Mouse (Mus musculus) liver, embryonic 11.5 days (tissue): ENCODE measurements around the gene Gjb4. TPM values are rescaled to one million over a fixed set of nuclear protein-coding genes. Genes with fewer than 3 reads are reported as not detected.
A peak's percentile ranks its signal among the peaks of the same experiment; 100 is the strongest.

Source experiments
- ATAC-seq: fragments of 200-750 bp; cut with Nextera tagmentation; replicated peaks from 2 replicates; pipeline ENCODE4 v1.8.0; 2017; ENCODE audit warnings: moderate number of reproducible peaks, mild to moderate bottlenecking, moderate TSS enrichment, moderate library complexity; ENCODE audit not compliant: low FRiP score
- DNase-seq: peaks from one replicate; pipeline ENCODE4 v3.0.0-alpha.2; 2017; ENCODE audit warnings: low spot score
- H3K27ac ChIP-seq: fragments of 300-500 bp; sonication (generic); 2 replicates; pipeline ENCODE4 v1.5.1; 2014; ENCODE audit warnings: mild to moderate bottlenecking, low read depth, low read length, control low read depth
- H3K27me3 ChIP-seq: fragments of 300-500 bp; sonication (generic); replicated peaks from 2 replicates; pipeline ENCODE4 v1.6.1; 2014; ENCODE audit warnings: low read length, mixed read lengths; ENCODE audit not compliant: control insufficient read depth, insufficient read depth
- H3K36me3 ChIP-seq: fragments of 300-500 bp; sonication (generic); 2 replicates; pipeline ENCODE4 v1.6.1; 2014; ENCODE audit warnings: mild to moderate bottlenecking, low read length, moderate library complexity, mixed read lengths; ENCODE audit not compliant: control insufficient read depth, insufficient read depth
- H3K4me1 ChIP-seq: fragments of 300-500 bp; sonication (generic); replicated peaks from 2 replicates; pipeline ENCODE4 v1.6.1; 2014; ENCODE audit warnings: low read length, mixed read lengths; ENCODE audit not compliant: control insufficient read depth, insufficient read depth
- H3K4me2 ChIP-seq: fragments of 300-500 bp; sonication (generic); 2 replicates; pipeline ENCODE4 v1.6.1; 2014; ENCODE audit warnings: mild to moderate bottlenecking, control low read depth, moderate library complexity
- H3K4me3 ChIP-seq: fragments of 300-500 bp; sonication (generic); 2 replicates; pipeline ENCODE4 v1.5.1; 2014; ENCODE audit warnings: low read depth, low read length, control low read depth
- H3K9ac ChIP-seq: fragments of 300-500 bp; sonication (generic); 2 replicates; pipeline ENCODE4 v1.6.1; 2014; ENCODE audit warnings: low read depth, low read length, control low read depth
- H3K9me3 ChIP-seq: fragments of 300-500 bp; sonication (generic); 2 replicates; pipeline ENCODE4 v1.6.1; 2016; ENCODE audit warnings: low read length, inconsistent platforms, mixed read lengths; ENCODE audit not compliant: control insufficient read depth
- WGBS: fragments of 180-500 bp; shearing (Covaris S2); extraction: QIAGEN DNeasy Blood & Tissue Kit; methylation state at CpG from one replicate; pipeline ENCODE4 v1.1.7; 2014; 5-methylcytosine and 5-hydroxymethylcytosine counted together
- polyA plus RNA-seq: library from polyadenylated mRNA; unstranded; fragments of >200 nt; fragmentation: Nextera tagmentation; extraction: Ambion mirVana; gene quantifications from 2 replicates; pipeline ENCODE4 v1.2.1, GENCODE M21; 2014

Gene Gjb4
- polyA plus RNA-seq, 1 experiment from 2014 or later, result not detected

GRCm38 (mm10) chr4:127334870-127335504 lies 18.9 kb downstream of the Gjb4 start:
- H3K4me2 ChIP-seq, result no peak overlapping the region
- no peaks in the 10 kb centered on the region for H3K36me3 ChIP-seq
- H3K9ac ChIP-seq, result no peak overlapping the region
- ATAC-seq, result no peak; the same call in 1 of the 2 replicates
- no peaks in the 10 kb centered on the region for H3K9me3 ChIP-seq
- peaks cover 27% of the 10 kb centered on the region for H3K27me3 ChIP-seq
- H3K27ac ChIP-seq, result no peak overlapping the region
- H3K4me1 ChIP-seq, result no peaks in the 10 kb centered on the region; the same call in 1 of the 2 replicates
- WGBS, result 31% methylated on average over 5 of the region's 5 CpGs
- no peak for DNase-seq
- no peak overlapping the region for H3K4me3 ChIP-seq

GRCm38 (mm10) chr4:127331171-127331570 lies 22.7 kb downstream of the Gjb4 start:
- peaks cover 57% of the 10 kb centered on the region for H3K27me3 ChIP-seq
- H3K27ac ChIP-seq, result no peak overlapping the region
- no peak overlapping the region for H3K4me3 ChIP-seq
- ATAC-seq, result no peak
- no peak overlapping the region for H3K4me2 ChIP-seq
- no peaks in the 10 kb centered on the region for H3K36me3 ChIP-seq
- 28% methylated on average over 13 of the region's 13 CpGs for WGBS
- H3K4me1 ChIP-seq, result no peaks in the 10 kb centered on the region; the same call in none of the 2 replicates
- H3K9me3 ChIP-seq, result no peaks in the 10 kb centered on the region
- no peak for DNase-seq
- no peak overlapping the region for H3K9ac ChIP-seq

GRCm38 (mm10) chr4:127330181-127331100 lies 23.4 kb downstream of the Gjb4 start, which contains the start of gene Gjb3:
Gene Gjb3, minus strand, starts transcription at chr4:127330844.
- Histone ChIP-seq H3K27ac (no peak within 1 kb of the TSS), H3K36me3 (no peaks in the 10 kb centered on the region), H3K27me3 (peaks cover 64% of the 10 kb centered on the region), H3K9me3 (no peaks in the 10 kb centered on the region), H3K4me2 (peak within 1 kb of the TSS; percentile 12), H3K4me1 (no peaks in the 10 kb centered on the region; the same call in none of the 2 replicates), H3K9ac (no peak within 1 kb of the TSS), H3K4me3 (peak within 1 kb of the TSS; percentile 10; the same call in 1 of the 2 replicates)
- ATAC-seq (no peak), DNase-seq (no peak)
- 3% methylated on average over 49 of the region's 49 CpGs for WGBS

- Histone ChIP-seq H3K9me3 (no peaks in the 10 kb centered on the region), H3K4me3 (no peak overlapping the region), H3K27me3 (peaks cover 67% of the 10 kb centered on the region), H3K27ac (no peak overlapping the region), H3K4me2 (peak overlapping the region; percentile 12), H3K36me3 (no peaks in the 10 kb centered on the region), H3K4me1 (no peaks in the 10 kb centered on the region; the same call in none of the 2 replicates), H3K9ac (no peak overlapping the region)
- no peak for ATAC-seq
- no peak for DNase-seq
- WGBS, result 3% methylated on average over 13 of the region's 13 CpGs
These were observed 24.1 kb downstream of the Gjb4 start for GRCm38 (mm10) chr4:127329751-127330150.

- DNase-seq, result no peak
- ATAC-seq, result no peak
- H3K36me3 ChIP-seq, result no peaks in the 10 kb centered on the region
- 10% methylated on average over 3 of the region's 3 CpGs for WGBS
- no peak overlapping the region for H3K9ac ChIP-seq
- H3K27me3 ChIP-seq, result peaks cover 66% of the 10 kb centered on the region
- no peaks in the 10 kb centered on the region; the same call in none of the 2 replicates for H3K4me1 ChIP-seq
- no peaks in the 10 kb centered on the region for H3K9me3 ChIP-seq
- no peak overlapping the region for H3K4me2 ChIP-seq
- H3K4me3 ChIP-seq, result no peak overlapping the region
- H3K27ac ChIP-seq, result no peak overlapping the region
These were observed 24.8 kb downstream of the Gjb4 start for GRCm38 (mm10) chr4:127329046-127329445.

GRCm38 (mm10) chr4:127328378-127328777 lies 25.5 kb downstream of the Gjb4 start:
- DNase-seq, result no peak
- 51% methylated on average over 7 of the region's 7 CpGs for WGBS
- H3K27me3 ChIP-seq, result peaks cover 66% of the 10 kb centered on the region
- H3K36me3 ChIP-seq, result no peaks in the 10 kb centered on the region
- no peak overlapping the region for H3K4me2 ChIP-seq
- no peak for ATAC-seq
- no peaks in the 10 kb centered on the region; the same call in none of the 2 replicates for H3K4me1 ChIP-seq
- H3K9me3 ChIP-seq, result no peaks in the 10 kb centered on the region
- H3K27ac ChIP-seq, result no peak overlapping the region
- H3K4me3 ChIP-seq, result no peak overlapping the region
- H3K9ac ChIP-seq, result no peak overlapping the region

GRCm38 (mm10) chr4:127327749-127328148 lies 26.1 kb downstream of the Gjb4 start:
- WGBS, result 46% methylated on average over 6 of the region's 6 CpGs
- Histone ChIP-seq H3K4me1 (no peaks in the 10 kb centered on the region; the same call in none of the 2 replicates), H3K36me3 (no peaks in the 10 kb centered on the region), H3K9ac (no peak overlapping the region), H3K27me3 (peaks cover 66% of the 10 kb centered on the region), H3K9me3 (no peaks in the 10 kb centered on the region), H3K4me2 (no peak overlapping the region), H3K27ac (no peak overlapping the region), H3K4me3 (no peak overlapping the region)
- no peak for ATAC-seq
- no peak for DNase-seq

- H3K9me3 ChIP-seq, result no peaks in the 10 kb centered on the region
- WGBS, result 26% methylated on average over 7 of the region's 7 CpGs
- H3K27me3 ChIP-seq, result peaks cover 64% of the 10 kb centered on the region
- no peak overlapping the region for H3K27ac ChIP-seq
- DNase-seq (no peak), ATAC-seq (no peak)
- no peak overlapping the region for H3K4me3 ChIP-seq
- H3K4me2 ChIP-seq, result no peak overlapping the region
- no peaks in the 10 kb centered on the region; the same call in none of the 2 replicates for H3K4me1 ChIP-seq
- no peak overlapping the region for H3K9ac ChIP-seq
- H3K36me3 ChIP-seq, result no peaks in the 10 kb centered on the region
These were observed 26.6 kb downstream of the Gjb4 start for GRCm38 (mm10) chr4:127327258-127327657.
